Mouse (Mus musculus) kidney, postnatal 36 days (tissue): ENCODE measurements around the gene 1700021F07Rik.

Experiments used
- DNase-seq, 2 experiments: peaks; one replicate each; pipeline ENCODE4 v3.0.0; 2021 to 2022; ENCODE audit warnings: mixed read lengths in 2 of 2

1700021F07Rik gene

GRCm38 (mm10) chr2:173522376-173522775, at the start of gene 1700021F07Rik:
1700021F07Rik (plus strand) TSS chr2:173522586.
- DNase-seq, result no peak

GRCm38 (mm10) chr2:173473233-173473632, 49.2 kb upstream of the 1700021F07Rik start:
- DNase-seq, result no peak

GRCm38 (mm10) chr2:173479050-173479449, 43.3 kb upstream of the 1700021F07Rik start:
- DNase-seq, result peak in 1 of 2 experiments; percentile 20

GRCm38 (mm10) chr2:173484486-173484885, 37.9 kb upstream of the 1700021F07Rik start:
- no peak for DNase-seq

GRCm38 (mm10) chr2:173499612-173500011, 22.8 kb upstream of the 1700021F07Rik start:
- no peak for DNase-seq

- DNase-seq, result no peak
These were observed 8.4 kb upstream of the 1700021F07Rik start for GRCm38 (mm10) chr2:173513977-173514376.

- DNase-seq, result no peak
These were observed 7.2 kb upstream of the 1700021F07Rik start for GRCm38 (mm10) chr2:173515186-173515585.

GRCm38 (mm10) chr2:173516150-173516855, 6.1 kb upstream of the 1700021F07Rik start:
- no peak for DNase-seq

- no peak for DNase-seq
These were observed 6.1 kb downstream of the 1700021F07Rik start for GRCm38 (mm10) chr2:173528493-173528892.

GRCm38 (mm10) chr2:173532711-173533462, 10.5 kb downstream of the 1700021F07Rik start:
- DNase-seq, result no peak

- no peak for DNase-seq
These were observed 12.2 kb downstream of the 1700021F07Rik start for GRCm38 (mm10) chr2:173534581-173534980.

- DNase-seq, result peak; percentile 45 to 68
These were observed 13.0 kb downstream of the 1700021F07Rik start for GRCm38 (mm10) chr2:173535390-173535789.

GRCm38 (mm10) chr2:173535886-173536285, 13.5 kb downstream of the 1700021F07Rik start:
- DNase-seq, result peak; percentile 64

- DNase-seq, result no peak
These were observed 17.4 kb downstream of the 1700021F07Rik start for GRCm38 (mm10) chr2:173539781-173540180.

GRCm38 (mm10) chr2:173541748-173542147, 19.4 kb downstream of the 1700021F07Rik start:
- DNase-seq, result no peak

GRCm38 (mm10) chr2:173542716-173543115, 20.3 kb downstream of the 1700021F07Rik start:
- DNase-seq, result no peak

- peak; percentile 71 to 89 for DNase-seq
These were observed 23.8 kb downstream of the 1700021F07Rik start for GRCm38 (mm10) chr2:173545992-173546703.

- no peak for DNase-seq
These were observed 26.9 kb downstream of the 1700021F07Rik start for GRCm38 (mm10) chr2:173549236-173549635.

GRCm38 (mm10) chr2:173550681-173551080, 28.3 kb downstream of the 1700021F07Rik start:
- DNase-seq, result no peak

GRCm38 (mm10) chr2:173553863-173554262, 31.5 kb downstream of the 1700021F07Rik start:
- peak; percentile 8 to 33 for DNase-seq

GRCm38 (mm10) chr2:173558754-173559396, 36.5 kb downstream of the 1700021F07Rik start:
- DNase-seq, result peak; percentile 11 to 33

- peak; percentile 61 to 87 for DNase-seq
These were observed 39.6 kb downstream of the 1700021F07Rik start for GRCm38 (mm10) chr2:173561851-173562442.
